Mouse (Mus musculus): ENCODE measurements around the gene 1700020D05Rik.

GRCm38 (mm10) chr19:5538786-5539185, 35.2 kb upstream of the 1700020D05Rik start:
- TF ChIP-seq GATA1 (IDR thresholded peaks at IDR 0.05; ENCODE audit: borderline replicate concordance, low read length), result no peak
- no peak for TF ChIP-seq FLI1 (IDR thresholded peaks at IDR 0.05; ENCODE audit: low read length)
